Mouse (Mus musculus) left cerebral cortex, postnatal 10 days (tissue): ENCODE results near the gene Nup93. TPM values are rescaled to one million over a fixed set of nuclear protein-coding genes. Genes with fewer than 3 reads are reported as not detected.

Experiments
- DNase-seq, 2 experiments: peaks; one replicate each; pipeline ENCODE4 v3.0.0; 2021 to 2022; ENCODE audit warnings: low spot score in 2 of 2, mixed read lengths in 1 of 2; ENCODE audit errors: extremely low spot score in 1 of 2
- intact Hi-C: fragments of 180-260 bp; cut with DNase I; formaldehyde crosslinking; loops from one replicate; pipeline ENCODE4 v1.15.1; 2025
- total RNA-seq, 2 experiments: library from RNA; stranded (reverse); gene quantifications; 2 replicates each; pipeline ENCODE4 v1.2.3; 2021

The Nup93 gene
- total RNA-seq, 2 experiments from 2014 or later, result 49.1 to 51.0 TPM

GRCm38 (mm10) chr8:94184357-94184843 is 30.0 kb upstream of the Nup93 start:
- intact Hi-C loops, result no loop called here

GRCm38 (mm10) chr8:94185791-94186190 is 28.6 kb upstream of the Nup93 start:
- DNase-seq, result no peak
- intact Hi-C loops, result no loop called here

More at GRCm38 (mm10) chr8:94184357-94184843, 30.0 kb upstream of the Nup93 start:
- DNase-seq, result no peak

GRCm38 (mm10) chr8:94186542-94186941 is 27.8 kb upstream of the Nup93 start:
- peak in 1 of 2 experiments; percentile 72 for DNase-seq
- intact Hi-C loops, result no loop called here

- no peak for DNase-seq
- intact Hi-C loops, result no loop called here
Observed at GRCm38 (mm10) chr8:94187290-94188002, 26.9 kb upstream of the Nup93 start.

- intact Hi-C loops, result no loop called here
- DNase-seq, result peak; percentile 73 to 78
Observed at GRCm38 (mm10) chr8:94189275-94190031, 24.9 kb upstream of the Nup93 start.

GRCm38 (mm10) chr8:94191101-94191691 is 23.2 kb upstream of the Nup93 start:
- intact Hi-C loops, result no loop called here
- peak in 1 of 2 experiments; percentile 91 for DNase-seq

- intact Hi-C loops, result no loop called here
- no peak for DNase-seq
Observed at GRCm38 (mm10) chr8:94192926-94193325, 21.4 kb upstream of the Nup93 start.

- no peak for DNase-seq
- intact Hi-C loops, result no loop called here
Observed at GRCm38 (mm10) chr8:94194591-94195223, 19.7 kb upstream of the Nup93 start.

- DNase-seq, result peak; percentile 52 to 72
- intact Hi-C loops, result no loop called here
Observed at GRCm38 (mm10) chr8:94199202-94199869, 15.0 kb upstream of the Nup93 start.

- no peak for DNase-seq
- intact Hi-C loops, result loop anchor here (5.0 kb wide), 1 partner anchor 37 kb away; no protein-coding TSS in a partner anchor
Observed at GRCm38 (mm10) chr8:94204043-94204442, 10.3 kb upstream of the Nup93 start.

- peak; percentile 27 to 70 for DNase-seq
- intact Hi-C loops, result no loop called here
Observed at GRCm38 (mm10) chr8:94205736-94206135, 8.6 kb upstream of the Nup93 start.

GRCm38 (mm10) chr8:94206256-94206655 is 8.1 kb upstream of the Nup93 start:
- intact Hi-C loops, result no loop called here

GRCm38 (mm10) chr8:94207491-94207890 is 6.9 kb upstream of the Nup93 start:
- no peak for DNase-seq
- intact Hi-C loops, result no loop called here

More at GRCm38 (mm10) chr8:94206256-94206655, 8.1 kb upstream of the Nup93 start:
- DNase-seq, result peak in 1 of 2 experiments; percentile 46

- intact Hi-C loops, result loop anchor here (5.0 kb wide), 1 partner anchor 63 kb away; no protein-coding TSS in a partner anchor
Observed at GRCm38 (mm10) chr8:94209639-94210038, 4.7 kb upstream of the Nup93 start.

GRCm38 (mm10) chr8:94210225-94210624 is 4.1 kb upstream of the Nup93 start:
- peak in 1 of 2 experiments; percentile 16 for DNase-seq
- intact Hi-C loops, result loop anchor here (5.0 kb wide), 1 partner anchor 62 kb away; no protein-coding TSS in a partner anchor

More at GRCm38 (mm10) chr8:94209639-94210038, 4.7 kb upstream of the Nup93 start:
- peak in 1 of 2 experiments; percentile 36 for DNase-seq

- intact Hi-C loops, result loop anchor here (5.0 kb wide), 1 partner anchor 58 kb away; no protein-coding TSS in a partner anchor
- DNase-seq, result no peak
Observed at GRCm38 (mm10) chr8:94213819-94214218, 545 bp upstream of the Nup93 start.

GRCm38 (mm10) chr8:94227381-94227939 is 13.1 kb downstream of the Nup93 start:
- intact Hi-C loops, result no loop called here

GRCm38 (mm10) chr8:94240240-94240751 is 25.9 kb downstream of the Nup93 start:
- no peak for DNase-seq
- intact Hi-C loops, result no loop called here

More at GRCm38 (mm10) chr8:94227381-94227939, 13.1 kb downstream of the Nup93 start:
- no peak for DNase-seq
